Mouse (Mus musculus): ENCODE measurements at regions not wholly inside any gene's neighbourhood (a gene's known extent, or its start where the extent isn't known, plus 50 kb on each side); places are given as distances from the start of the nearest gene placed in this dataset.

DNA sequence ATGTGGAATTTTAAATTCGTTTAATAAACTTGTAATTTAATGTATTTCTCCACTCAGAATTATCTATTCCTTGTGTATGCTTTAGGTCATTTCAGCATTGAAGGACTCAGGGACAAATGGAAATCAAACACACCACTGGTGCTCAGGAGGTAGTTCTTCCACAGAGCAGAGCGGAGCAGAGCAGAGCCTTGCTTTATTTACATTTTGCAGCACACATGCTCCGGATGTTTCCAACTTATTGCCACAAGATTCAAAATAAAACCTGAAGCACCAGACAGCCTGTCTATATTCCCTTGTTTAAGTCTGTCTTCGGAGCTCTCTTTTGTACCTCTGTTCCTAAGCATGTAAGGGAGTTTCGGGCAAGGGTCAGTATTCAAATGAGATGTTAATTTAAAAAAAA, 135.2 kb upstream of the Meis2 start:
- no peak for DNase-seq (ENCODE audit: low spot score)

DNA sequence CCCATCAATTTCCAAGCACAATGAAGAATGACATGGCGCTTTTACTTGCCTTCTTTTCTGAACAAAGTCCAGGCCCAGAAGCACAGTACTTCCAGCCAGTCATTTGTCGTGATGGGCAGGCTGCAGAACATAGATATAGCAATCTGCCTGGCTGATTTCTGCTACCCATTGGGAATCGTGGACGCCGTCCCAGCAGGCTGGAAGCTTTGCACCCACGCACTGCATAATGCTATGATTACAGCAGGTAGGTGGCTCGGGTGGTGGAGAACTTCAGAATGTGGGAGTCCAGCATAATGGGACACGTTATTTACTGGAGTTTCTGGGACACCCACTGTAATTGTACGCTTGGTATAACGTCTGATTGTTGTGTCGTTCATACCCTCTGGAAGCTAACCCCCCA, 116.2 kb upstream of the Meis2 start:
- no peak for DNase-seq (ENCODE audit: low spot score)

DNA sequence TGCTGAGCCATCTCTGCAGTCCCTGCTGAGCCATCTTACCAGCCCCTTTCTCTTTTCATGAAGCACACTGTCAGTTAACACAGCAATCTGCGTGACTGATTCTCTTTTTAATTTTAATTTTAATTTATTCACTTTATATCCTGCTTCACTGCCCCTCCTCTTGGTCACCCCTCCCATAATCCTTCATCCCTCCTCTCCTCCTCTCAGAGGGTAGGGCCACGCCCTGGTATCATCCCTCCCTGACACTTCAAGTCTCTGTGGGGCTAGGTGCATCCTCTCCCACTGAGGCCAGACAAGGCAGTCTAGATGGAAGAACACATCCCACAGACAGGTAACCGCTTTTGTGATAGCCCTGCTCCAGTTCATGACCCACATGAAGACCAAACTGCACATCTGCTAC, 111.5 kb upstream of the Meis2 start:
- DNase-seq (ENCODE audit: low spot score): no peak

GRCm38 (mm10) chr2:116165871-116166770, 100.5 kb upstream of the Meis2 start:
- no peak for DNase-seq (ENCODE audit: low spot score)

Measured in testis, postnatal 14 days (tissue).